Mouse (Mus musculus) ZHBTc4 (cell line): ENCODE measurements around the gene Cep78.

ENCODE experiments used
- DNase-seq: peaks from one replicate; pipeline ENCODE4 v3.0.0-alpha.2; 2011; ENCODE audit warnings: low read depth, low spot score

Gene Cep78

DNA sequence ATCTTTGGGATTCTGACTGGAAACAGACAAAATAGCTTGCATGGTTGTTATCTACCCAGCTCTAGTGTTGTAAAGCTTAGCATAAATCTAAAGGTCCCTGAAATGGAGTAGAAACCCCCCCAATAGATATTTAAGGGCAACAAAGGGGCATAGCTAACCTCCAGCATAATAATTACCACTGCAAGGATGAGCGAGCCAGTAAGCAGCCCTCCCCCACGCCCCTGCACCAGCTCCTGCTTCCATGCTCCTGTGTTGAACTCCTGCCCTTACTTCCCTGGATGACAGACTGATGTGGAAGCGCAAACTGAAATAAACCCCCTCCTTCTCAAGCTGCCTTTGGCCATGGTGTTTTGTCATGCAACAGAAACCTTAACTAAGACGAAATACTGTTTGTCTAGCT lies 11.4 kb downstream of the Cep78 start:
- no peak for DNase-seq

- DNase-seq, result peak; percentile 76
Measured at GRCm38 (mm10) chr19:15965082-15965481, 19.7 kb downstream of the Cep78 start.

DNA sequence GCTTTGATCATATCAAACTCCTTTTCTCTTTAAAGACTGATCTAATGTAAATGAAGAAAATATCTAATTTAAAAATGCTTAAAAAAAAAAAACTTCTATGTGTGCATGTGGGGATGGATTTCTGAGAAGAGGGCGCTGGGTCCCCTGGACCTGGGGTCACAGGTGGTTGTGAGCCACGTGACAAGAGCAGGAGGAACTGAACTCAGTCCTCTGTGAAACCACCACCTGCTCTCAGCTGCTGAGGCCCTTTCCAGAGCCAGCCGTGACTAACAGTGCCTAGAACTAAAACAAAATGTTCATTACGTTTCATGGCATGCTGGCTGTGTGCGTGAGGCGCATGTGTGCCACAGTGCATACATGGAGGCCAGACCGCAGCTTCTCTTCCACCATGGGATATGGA lies 20.3 kb downstream of the Cep78 start:
- DNase-seq, result no peak

GRCm38 (mm10) chr19:15963011-15963695 lies 21.6 kb downstream of the Cep78 start:
- peak; percentile 64 for DNase-seq

GRCm38 (mm10) chr19:15962313-15962712 lies 22.5 kb downstream of the Cep78 start:
- no peak for DNase-seq

- peak; percentile 69 for DNase-seq
Measured at GRCm38 (mm10) chr19:15950225-15950624, 34.6 kb downstream of the Cep78 start.

- DNase-seq, result no peak
Measured at GRCm38 (mm10) chr19:15948867-15949266, 35.9 kb downstream of the Cep78 start.

- no peak for DNase-seq
Measured at GRCm38 (mm10) chr19:15948426-15948825, 36.4 kb downstream of the Cep78 start.

GRCm38 (mm10) chr19:15947237-15947636 lies 37.6 kb downstream of the Cep78 start, which contains the start of gene Psat1:
Psat1 (minus strand) TSS chr19:15947337.
- DNase-seq, result no peak

DNA sequence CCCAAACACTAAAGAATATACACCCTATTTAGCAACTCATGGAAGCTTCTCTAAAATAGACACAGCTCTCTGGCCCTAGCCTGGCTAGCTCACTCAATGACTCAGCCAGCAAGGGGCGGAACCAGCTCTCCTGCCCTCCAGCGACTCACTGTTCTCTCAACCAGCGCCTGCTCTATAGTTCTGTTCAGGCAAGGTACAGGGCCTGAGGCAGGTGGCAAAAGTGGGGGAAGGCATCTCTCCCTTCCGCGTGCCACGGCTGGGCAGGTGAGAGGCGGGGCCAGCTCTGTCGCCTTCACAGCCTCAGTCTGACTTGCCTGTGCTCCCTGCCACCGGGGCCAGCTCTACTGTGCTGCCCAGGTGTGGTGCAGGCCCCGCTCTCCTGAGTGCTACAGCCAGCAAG lies 38.1 kb downstream of the Cep78 start:
- peak; percentile 66 for DNase-seq

DNA sequence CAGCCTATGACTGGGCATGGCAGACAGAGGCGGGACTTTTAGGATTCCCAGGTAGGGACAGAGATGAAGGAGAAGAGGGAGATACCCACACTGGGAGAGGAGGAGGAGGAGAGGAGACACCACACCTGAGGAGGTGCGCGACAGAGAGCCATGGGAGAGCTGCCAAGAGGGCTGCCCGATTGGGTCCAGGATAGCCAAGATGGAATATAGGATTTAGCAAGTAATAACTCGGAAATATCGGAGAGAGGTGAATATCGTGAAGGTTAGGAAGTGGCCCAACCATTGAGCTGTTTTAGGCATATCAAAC lies 41.7 kb downstream of the Cep78 start:
- no peak for DNase-seq

DNA sequence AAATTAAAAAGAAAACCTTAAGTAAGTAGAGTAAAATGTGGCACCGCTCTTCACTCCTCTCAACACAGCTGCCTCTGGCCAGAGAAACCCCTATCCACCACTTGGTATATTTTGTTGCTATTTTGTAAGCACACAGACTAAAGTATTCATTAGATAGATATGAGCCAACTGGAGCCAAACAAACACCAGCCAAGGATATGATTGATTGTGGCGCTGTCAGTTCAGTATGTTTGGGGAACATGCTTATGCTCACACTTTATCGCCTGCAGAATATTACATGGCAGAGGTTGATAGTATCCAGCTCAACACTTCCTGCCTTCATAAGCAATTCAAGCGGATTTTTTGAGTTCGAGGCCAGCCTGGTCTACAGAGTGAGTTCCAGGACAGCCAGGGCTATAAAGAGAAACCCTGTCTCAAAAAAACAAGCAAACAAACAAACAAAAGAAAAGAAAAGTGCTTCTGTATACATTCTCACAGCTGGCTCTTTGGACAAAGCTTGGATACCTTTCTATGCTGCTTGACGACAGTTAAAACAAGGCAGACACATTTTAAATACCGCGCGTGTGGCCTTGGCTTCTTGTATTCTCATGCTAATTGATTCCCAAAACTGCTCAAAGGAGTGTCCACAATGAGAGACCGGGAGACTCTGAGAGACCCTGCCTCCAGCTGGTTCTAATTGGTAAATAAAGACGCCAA lies 42.2 kb downstream of the Cep78 start:
- peak; percentile 96 for DNase-seq

DNA sequence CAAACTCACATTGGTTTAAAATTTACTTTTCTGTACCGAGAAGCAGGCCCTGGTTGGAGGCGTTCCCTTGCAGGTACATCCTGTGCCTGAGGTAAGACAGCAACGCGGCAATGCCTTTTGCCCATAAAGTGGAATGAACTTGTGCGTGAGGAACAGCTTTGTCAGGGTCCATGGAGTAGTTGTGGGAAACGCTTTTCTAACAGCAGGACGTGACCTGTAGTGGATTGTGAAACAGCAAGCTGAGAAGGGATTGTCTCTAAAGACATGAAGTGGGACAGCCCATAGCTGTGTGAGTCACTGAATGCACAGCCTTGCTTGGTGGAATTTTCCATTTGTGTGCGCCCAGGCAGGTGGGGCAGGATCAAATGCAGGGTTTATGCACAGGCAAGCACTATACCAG lies 43.4 kb downstream of the Cep78 start:
- DNase-seq, result peak; percentile 61

- no peak for DNase-seq
Measured at GRCm38 (mm10) chr19:15925719-15926045, 59.1 kb downstream of the Cep78 start.

DNA sequence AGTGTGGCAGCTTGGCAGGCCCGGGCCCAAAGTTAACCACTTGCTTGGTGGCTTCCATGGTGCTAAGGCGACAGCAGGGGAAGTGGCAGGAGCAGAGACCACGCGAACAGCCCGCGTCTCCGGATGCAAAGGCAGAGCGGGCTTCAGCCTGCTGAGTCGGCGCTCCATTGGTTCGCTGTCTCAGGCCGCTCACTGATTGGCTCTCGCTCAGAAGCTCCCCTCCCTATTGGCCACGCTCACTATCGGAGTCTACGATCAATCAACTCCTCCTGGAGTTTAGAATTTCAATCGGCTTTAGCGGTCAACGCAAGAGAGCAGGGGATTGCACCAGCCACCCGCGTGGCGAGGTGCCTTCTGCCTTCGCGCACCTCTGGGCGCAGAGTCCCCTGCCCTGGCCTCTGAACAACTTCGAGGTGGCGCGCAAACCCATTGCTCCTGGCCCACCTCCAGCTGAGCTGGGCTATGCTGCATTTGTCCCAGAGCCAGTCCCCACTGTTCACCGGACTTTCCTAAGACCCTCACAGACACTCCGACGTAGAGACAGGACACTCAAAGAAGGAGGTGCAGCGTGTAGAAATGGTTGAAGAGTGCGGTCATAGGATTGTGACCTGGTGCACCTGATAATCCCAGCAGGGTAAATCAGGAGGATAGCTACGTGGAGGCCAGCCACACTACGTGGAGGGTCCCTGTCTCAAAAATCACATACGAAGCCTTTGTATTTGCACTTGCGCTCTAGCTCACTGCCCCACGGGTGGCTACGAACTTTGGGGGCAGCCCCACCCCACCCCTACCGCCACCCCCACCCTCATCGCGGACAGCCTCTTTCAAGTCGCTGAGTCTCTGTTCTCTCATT lies 59.7 kb downstream of the Cep78 start:
- DNase-seq, result peak; percentile 96

DNA sequence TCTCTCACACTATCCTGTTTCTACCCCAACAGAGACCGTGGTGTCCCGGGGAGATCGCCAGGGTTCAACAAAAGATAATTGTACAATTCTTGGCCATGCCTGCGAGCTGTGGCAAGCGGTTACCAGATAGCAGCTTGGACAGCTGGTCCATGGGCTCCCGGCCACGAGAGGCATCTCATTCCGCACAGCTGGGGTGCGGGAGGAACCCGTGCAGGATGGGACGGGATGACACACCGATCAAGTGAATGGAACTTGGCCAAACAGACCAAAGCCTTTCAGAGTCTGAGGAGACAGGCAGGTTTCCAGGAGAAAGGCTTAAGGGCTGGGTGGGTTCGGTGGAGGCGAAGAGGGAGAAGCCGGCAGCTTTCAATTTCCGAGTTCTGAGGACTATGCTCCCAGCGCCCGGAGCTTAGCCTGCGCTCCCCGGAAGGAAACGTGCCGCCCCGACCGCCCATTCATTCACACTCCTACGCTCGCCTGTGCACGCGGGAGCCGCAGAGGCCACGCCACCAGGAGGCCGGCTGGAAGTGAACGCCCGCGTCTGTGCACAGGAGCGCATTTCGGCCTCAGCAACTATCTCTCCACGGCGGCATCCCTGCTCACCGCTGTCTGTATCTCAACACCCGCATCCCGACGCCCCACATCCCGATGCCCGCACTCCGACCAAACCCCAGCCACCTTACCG lies 60.5 kb downstream of the Cep78 start:
- no peak for DNase-seq

DNA sequence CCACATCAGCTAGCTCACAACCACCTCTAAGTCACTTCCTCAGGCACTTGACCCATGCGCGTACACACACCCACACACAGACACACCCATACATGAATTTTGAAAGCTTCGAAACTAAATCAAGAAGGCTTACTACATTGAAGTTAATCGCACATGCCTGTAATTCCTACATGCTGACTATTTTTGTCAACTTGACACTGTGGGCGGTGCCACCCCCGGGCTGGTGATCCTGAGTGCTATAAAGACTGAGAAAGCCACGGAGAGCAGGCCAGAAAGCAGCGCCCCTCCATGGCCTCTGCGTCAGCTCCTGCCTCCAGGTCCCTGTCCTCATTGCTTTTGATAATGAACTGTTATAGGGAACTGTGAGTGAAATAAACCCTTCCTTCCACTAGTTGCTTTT lies 61.4 kb downstream of the Cep78 start:
- peak; percentile 41 for DNase-seq

DNA sequence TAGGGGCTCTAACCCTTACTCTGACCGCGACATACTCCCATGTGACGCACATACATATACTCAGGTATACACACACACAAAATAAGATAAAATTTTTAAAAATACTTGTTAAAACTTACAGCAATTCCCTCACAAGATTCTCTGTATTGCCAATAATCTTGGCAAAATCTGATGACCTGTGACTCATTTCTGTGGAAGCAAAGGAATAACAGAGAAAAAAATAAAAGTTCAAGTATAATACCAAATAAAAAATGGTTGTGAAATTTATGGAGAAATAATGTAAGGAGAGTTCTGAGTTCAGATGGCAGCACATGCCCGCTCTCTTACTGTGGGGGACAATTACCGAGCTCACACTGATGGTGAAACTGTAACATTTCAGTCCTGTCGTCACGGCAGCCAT lies 65.5 kb downstream of the Cep78 start:
- no peak for DNase-seq

DNA sequence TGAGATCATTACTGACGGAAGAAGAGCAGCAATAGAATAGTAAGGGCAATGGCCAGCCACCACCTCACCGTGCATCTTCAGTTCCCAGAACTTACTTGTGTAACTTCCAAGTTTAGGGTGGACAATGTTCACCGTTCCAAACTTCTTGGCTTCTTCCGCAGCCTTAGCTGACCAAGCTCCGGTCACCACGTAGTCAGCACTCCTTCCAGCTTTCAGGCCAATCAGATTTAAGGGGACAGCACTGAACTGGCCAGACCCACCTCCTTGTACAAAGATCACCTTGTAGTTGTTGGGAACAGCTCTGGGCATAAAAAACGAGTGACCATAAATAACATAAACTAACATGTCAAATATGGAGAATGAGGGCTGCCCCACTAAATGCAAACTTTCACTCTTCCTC lies 66.7 kb downstream of the Cep78 start:
- no peak for DNase-seq

DNA sequence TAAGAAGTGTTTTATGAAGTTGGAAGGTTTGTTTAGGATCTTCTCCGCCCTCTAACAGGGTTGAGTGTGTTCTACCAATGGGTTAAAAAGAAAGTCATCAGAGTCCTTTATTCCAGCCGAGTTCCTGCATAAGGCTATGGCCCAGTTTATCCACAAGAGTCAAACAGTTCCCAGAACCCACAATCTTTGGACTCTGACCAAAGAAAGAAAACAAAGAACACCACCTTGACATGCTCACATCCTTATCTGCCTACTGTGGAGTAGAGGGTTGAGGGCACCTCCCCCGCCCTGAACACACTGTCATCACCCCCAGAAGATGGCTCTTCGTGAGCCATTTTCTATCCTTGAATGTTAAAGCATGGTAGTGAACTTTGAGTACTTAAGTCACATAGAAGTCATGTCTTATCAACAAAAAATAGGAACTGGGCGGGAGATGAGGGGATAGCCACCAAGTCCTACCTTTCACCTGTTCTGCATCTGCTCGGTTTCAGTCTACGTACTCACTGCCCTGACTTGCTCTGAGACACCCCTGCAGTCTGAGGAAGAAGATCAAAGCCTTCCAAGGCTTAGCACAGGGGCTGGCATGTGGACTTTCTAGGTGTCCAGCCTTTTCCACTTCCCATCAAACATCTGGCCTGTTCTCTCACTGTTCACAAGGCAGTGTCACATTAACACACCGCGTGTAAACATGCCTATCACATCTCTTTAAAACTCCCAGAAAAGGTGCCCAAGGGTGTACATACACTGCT lies 71.4 kb downstream of the Cep78 start:
- DNase-seq, result no peak

- no peak for DNase-seq
Measured at GRCm38 (mm10) chr19:15911441-15911840, 73.3 kb downstream of the Cep78 start.
